Mouse (Mus musculus): ENCODE measurements around the gene Rbm45. TPM values are rescaled to one million over a fixed set of nuclear protein-coding genes. Genes with fewer than 3 reads are reported as not detected.
A peak's percentile ranks its signal among the peaks of the same experiment; 100 is the strongest.

Gene Rbm45
- total RNA-seq (2015; ENCODE audit: low replicate concordance) (6.1 and 15.1 TPM in 2 replicates), total RNA-seq (2017; ENCODE audit: low replicate concordance) (10.5 and 19.3 TPM in 2 replicates)

DNA sequence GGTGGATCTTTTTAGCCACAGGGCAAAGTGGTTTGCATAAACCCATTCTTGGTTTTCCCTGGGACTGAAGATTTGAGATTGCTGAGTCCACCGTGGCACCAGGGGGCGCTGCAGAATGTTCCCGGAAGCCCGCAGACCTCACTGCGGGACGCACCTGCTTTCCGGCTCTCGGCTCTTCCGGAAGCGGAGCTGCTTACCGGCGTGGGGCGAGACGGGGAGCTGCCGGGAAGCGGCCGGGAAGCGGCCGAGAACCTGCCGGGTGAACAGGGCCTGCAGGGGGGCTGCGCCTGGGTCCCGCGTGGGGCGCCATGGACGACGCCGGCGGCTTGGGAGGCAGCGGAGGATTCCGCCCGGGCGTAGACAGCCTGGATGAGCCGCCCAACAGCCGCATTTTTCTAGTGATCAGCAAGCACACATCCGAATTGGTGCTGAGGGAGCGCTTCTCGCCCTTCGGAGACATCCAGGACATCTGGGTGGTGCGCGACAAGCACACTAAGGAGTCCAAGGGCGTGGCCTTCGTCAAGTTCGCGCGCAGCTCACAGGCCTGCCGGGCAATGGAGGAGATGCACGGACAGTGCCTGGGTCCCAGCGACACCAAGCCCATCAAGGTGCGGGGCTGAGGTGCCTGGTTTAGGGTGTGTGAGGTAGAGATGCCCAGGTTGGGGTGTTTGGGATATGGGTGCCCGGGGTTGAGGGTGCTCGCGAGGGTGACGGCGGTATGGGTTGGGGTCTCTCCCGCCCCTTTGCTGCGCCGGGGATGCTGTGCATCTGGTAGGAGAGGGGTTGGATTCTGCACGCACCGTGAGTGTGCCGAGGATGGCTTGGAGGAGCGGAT is at the start of gene Rbm45:
TSS of gene Rbm45 (plus strand) at position 164 of the 835 bp plus-strand sequence.
- ATAC-seq (replicated peaks; ENCODE audit: low FRiP score, poor library complexity, severe bottlenecking) = peak; percentile 89

- ATAC-seq (replicated peaks; ENCODE audit: low FRiP score, poor library complexity, severe bottlenecking) = no peak
Observed at GRCm38 (mm10) chr2:76320336-76320735, 49.4 kb upstream of the Rbm45 start.

DNA sequence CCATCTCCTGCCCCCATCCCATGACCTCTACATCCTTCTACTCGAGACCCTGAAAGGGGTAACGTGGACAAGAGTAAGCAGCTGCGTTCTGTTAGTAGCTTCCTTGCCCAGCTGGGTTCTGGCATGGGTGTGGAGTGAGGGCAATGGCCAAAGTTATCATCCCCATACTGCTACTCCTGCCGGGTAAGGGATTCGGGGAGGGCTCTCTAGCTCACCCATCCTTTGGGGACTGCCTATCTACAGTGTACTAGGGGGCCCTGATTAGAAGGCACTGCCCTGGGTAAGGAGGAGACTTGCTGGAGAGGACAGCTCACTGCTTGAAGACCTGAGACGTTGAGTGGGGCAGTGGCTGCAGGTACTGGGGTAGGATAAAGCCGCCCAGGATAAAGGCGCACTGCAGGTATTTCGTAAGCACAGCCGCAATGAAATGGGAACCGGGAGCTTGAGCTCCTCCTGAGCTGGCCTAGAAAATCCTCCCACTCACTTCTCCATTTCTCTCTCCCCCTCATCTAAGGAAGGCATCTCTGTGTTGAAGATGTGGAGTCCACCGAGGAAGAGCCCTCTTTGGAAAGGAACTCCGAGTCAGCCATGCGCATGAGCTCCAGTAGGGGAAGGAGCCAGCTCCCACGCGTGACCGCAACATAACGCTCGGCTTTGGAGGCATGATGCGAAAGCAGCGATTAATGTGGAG is 46.5 kb upstream of the Rbm45 start:
- ATAC-seq (replicated peaks; ENCODE audit: low FRiP score, poor library complexity, severe bottlenecking) = no peak

- no peak for ATAC-seq (replicated peaks; ENCODE audit: low FRiP score, poor library complexity, severe bottlenecking)
Observed at GRCm38 (mm10) chr2:76324463-76324862, 45.3 kb upstream of the Rbm45 start.

GRCm38 (mm10) chr2:76326161-76326560 is 43.6 kb upstream of the Rbm45 start:
- ATAC-seq (replicated peaks; ENCODE audit: low FRiP score, poor library complexity, severe bottlenecking) = no peak

- ATAC-seq (replicated peaks; ENCODE audit: low FRiP score, poor library complexity, severe bottlenecking) = no peak
Observed at GRCm38 (mm10) chr2:76330081-76330480, 39.7 kb upstream of the Rbm45 start.

- ATAC-seq (replicated peaks; ENCODE audit: low FRiP score, poor library complexity, severe bottlenecking) = no peak
Observed at GRCm38 (mm10) chr2:76332161-76332805, 37.5 kb upstream of the Rbm45 start.

DNA sequence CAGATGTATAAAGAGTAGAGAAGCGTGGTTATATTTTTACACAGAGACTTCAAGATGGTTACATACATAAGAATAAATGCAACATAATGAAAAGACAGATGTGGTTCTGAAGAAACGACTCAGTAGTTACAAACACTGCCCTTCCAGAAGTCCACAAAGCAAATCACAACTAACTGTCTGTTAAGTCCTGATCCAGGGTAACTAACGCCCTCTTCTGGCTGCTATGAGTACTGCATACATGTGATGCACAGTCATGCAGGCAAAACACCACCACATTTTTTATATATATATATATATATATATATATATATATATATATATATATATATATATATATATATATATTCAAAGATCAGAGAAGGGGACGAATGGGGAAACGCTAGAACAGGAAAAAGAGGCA is 35.2 kb upstream of the Rbm45 start:
- no peak for ATAC-seq (replicated peaks; ENCODE audit: low FRiP score, poor library complexity, severe bottlenecking)

DNA sequence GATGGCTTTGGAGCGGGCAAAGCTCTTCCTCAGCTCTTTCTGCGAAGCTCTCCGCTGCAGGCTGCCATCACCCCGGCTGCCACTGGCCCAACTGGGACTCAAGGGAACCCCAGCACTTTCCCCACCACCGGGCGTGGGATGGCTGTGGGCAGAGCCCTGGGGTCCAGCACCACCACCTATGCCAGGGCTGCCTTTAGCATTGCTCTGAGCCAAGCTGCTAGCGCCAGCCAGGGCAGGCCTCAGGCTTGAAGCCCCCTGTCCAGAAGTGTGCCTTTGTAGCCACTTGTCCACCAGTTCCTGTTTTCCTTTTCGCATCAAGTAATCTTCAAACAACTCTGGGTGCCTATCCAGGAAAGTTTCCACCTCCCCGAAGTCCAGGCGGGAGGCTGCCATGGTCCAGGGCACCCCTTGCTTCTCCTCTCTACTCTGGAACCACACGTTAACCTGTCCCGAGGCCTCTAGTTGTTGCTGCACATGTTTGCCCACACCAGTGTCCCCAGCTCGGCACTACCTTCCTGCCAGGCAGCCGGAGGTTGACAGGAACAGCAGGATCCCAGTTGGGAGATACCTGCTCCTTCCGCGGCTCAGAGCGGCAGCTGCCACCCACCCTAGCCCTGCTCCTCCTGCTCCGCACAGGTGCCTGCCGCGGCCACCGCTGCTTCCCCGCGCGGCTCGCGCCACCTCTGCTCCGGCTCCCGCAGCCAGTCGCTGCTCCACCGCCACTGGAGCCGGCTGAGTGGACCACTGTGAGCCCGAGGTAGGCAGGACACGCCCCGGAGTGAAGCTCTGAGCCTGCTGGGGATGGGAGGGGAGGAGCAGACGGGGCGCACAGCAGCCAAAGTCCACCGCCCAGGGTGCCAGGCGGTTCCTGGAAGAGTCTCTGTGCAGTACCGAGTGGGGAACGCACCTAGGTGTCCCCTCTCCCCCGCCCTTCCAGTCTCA is 31.3 kb upstream of the Rbm45 start, which contains the start of gene Pde11a:
TSS of gene Pde11a (minus strand) at position 560 of the 942 bp plus-strand sequence.
- no peak for ATAC-seq (replicated peaks; ENCODE audit: low FRiP score, poor library complexity, severe bottlenecking)

- ATAC-seq (replicated peaks; ENCODE audit: low FRiP score, poor library complexity, severe bottlenecking) = no peak
Observed at GRCm38 (mm10) chr2:76342146-76342545, 27.6 kb upstream of the Rbm45 start.

DNA sequence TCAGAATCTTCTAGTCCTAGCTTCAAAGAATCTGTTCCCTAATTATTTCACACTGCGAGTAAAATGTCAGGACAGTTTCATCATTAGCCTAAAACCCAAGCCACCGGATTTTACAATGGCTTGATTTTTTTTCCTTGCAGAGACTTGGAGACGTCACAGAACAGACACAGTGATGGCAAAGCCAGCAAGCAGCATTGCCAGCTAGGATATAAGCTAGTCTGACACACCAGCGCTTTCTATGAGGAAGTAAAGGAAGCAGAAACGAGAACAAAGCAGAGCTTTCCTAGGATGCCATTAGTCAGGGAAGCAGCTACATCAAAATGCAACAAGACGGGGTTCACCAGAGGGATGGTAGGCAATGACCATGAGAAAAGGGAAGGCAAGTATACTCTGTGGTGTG is 21.9 kb upstream of the Rbm45 start:
- ATAC-seq (replicated peaks; ENCODE audit: low FRiP score, poor library complexity, severe bottlenecking) = no peak

DNA sequence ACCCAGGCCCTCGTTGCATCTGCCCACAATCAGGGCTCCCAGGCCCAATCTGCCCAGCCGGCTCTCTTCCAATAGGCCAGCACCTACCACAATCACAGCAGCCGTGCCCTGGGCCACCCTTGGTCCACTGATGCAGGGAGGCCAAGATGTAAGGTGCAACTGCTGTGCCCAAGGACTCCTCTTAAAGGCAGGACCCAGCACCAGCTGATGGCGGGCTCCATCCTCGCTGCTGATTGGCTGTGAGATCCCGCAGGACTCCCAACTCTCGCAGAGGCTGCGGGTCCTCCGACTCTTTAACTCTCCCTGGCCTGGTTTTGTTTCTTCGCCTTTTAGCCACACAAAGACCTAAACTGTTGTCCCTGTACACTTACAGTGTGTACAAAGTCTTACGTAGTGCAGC is 9.6 kb upstream of the Rbm45 start, which contains the start of gene Cyct:
TSS of gene Cyct (minus strand) at position 225 of the 400 bp plus-strand sequence.
- no peak for ATAC-seq (replicated peaks; ENCODE audit: low FRiP score, poor library complexity, severe bottlenecking)

GRCm38 (mm10) chr2:76362111-76362510 is 7.7 kb upstream of the Rbm45 start:
- no peak for ATAC-seq (replicated peaks; ENCODE audit: low FRiP score, poor library complexity, severe bottlenecking)

DNA sequence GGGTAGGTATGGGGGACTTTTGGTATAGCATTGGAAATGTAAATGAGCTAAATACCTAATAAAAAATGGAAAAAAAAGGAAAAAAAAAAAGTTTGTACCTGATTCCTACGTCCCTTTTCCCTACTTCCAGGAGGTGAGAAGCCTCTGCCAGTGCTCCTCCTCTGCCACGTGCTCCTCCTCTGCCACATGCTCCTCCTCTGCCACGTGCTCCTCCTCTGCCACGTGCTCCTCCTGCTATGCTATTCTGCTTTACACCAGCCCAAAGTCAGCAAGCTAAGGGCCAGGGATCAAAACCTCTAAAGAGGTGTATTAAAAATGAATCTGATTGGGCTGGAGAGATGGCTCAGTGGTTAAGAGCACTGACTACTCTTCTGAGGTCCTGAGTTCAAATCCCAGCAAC is 4.0 kb upstream of the Rbm45 start:
- no peak for ATAC-seq (replicated peaks; ENCODE audit: low FRiP score, poor library complexity, severe bottlenecking)

- no peak for ATAC-seq (replicated peaks; ENCODE audit: low FRiP score, poor library complexity, severe bottlenecking)
Observed at GRCm38 (mm10) chr2:76367188-76367922, 2.4 kb upstream of the Rbm45 start.

DNA sequence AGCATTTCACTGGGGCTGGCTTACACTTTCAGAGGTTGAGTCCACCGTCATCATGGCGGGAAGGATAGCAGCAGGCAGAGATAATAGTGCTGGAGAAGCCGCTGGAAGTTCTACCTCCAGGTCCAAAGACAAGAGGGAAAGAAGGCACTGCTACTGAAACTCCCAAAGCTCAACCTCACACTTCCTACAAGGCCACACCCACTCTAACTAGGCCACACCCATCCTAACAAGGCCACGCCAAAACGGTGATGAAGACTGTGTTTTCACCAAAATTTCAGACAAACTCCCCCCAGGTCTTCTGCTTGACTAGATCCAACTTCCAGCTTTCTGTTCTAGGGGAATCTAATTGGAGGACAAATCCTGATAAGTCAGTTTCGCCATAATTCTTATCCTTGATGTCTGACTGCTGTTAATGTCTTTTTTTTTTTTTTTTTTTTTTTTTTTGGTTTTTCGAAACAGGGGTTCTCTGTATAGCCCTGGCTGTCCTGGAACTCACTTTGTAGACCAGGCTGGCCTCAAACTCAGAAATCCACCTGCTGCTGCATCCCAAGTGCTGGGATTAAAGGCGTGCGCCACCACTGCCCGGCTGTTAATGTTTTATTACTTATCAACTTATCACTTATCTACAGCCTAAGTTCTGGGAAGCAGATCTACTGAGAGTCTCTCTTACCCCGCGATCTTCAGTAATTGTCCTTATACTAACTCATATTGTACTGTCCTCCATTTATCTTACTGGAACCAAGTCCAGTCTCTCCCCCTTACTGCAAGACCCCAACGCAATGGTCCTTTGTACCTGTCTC is 723 bp upstream of the Rbm45 start:
- no peak for ATAC-seq (replicated peaks; ENCODE audit: low FRiP score, poor library complexity, severe bottlenecking)

DNA sequence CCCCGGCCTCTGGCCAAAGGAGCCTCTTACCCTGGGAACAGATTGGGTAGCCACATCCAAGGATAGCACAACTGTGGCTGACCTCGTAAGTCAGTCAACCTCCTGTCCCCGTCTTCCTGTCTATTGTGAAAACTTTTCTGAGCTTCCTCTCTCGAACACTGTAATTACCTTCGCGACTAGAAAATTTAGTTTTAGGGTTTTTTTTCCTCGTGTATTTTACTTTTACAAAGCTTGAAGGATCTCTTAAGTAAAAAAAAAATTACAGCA is 805 bp downstream of the Rbm45 start:
- ATAC-seq (replicated peaks; ENCODE audit: low FRiP score, poor library complexity, severe bottlenecking) = peak; percentile 46

GRCm38 (mm10) chr2:76372244-76372643 is 2.5 kb downstream of the Rbm45 start:
- no peak for ATAC-seq (replicated peaks; ENCODE audit: low FRiP score, poor library complexity, severe bottlenecking)
